Mouse (Mus musculus): ENCODE results near the gene Gm6993.

GRCm38 (mm10) chr12:31254978-31255377, 14.4 kb downstream of the Gm6993 start:
- no peak for TF ChIP-seq POLR2A (IDR thresholded peaks at IDR 0.05; ENCODE audit: borderline replicate concordance, control insufficient read depth, low read depth, low read length)
- TF ChIP-seq CTCF (IDR thresholded peaks at IDR 0.05; ENCODE audit: control insufficient read depth, insufficient read depth, low read length): no peak

Measured in bone marrow, adult 2 months (tissue).